Mouse (Mus musculus) MEL (cell line): ENCODE measurements around the gene Glod4. TPM values are rescaled to one million over a fixed set of nuclear protein-coding genes. Genes with fewer than 3 reads are reported as not detected.

Source experiments
- DNase-seq: peaks from one replicate; pipeline ENCODE4 v3.0.0; 2011; ENCODE audit warnings: low read depth, low spot score
- H3K27ac ChIP-seq: 2 replicates; pipeline ENCODE4 v1.5.1; 2012; ENCODE audit warnings: low read depth, mild to moderate bottlenecking, control low read depth, low read length, moderate library complexity; ENCODE audit not compliant: control insufficient read depth
- H3K27me3 ChIP-seq, 2 experiments: fragments of 150-350 bp in 1 of 2; sonication (generic) in 1 of 2; 2 replicates each; pipeline ENCODE4 v1.6.1; 2012; ENCODE audit warnings: low read length in 2 of 2, mild to moderate bottlenecking in 2 of 2, improper control_type of control experiment in 1 of 2, moderate library complexity in 1 of 2; ENCODE audit not compliant: insufficient read depth in 2 of 2, control insufficient read depth in 1 of 2
- H3K36me3 ChIP-seq, 2 experiments: 2 replicates each; pipeline ENCODE4 v1.6.1; 2012 to 2014; ENCODE audit warnings: low read length in 2 of 2, improper control_type of control experiment in 1 of 2, inconsistent platforms in 1 of 2, mild to moderate bottlenecking in 1 of 2; ENCODE audit not compliant: insufficient read depth in 2 of 2, control insufficient read depth in 1 of 2
- H3K4me1 ChIP-seq, 2 experiments: fragments of 150-350 bp in 1 of 2; sonication (generic) in 1 of 2; 2 replicates each; pipeline ENCODE4 v1.6.1; 2012; ENCODE audit warnings: low read length in 2 of 2, improper control_type of control experiment in 1 of 2, mild to moderate bottlenecking in 1 of 2; ENCODE audit not compliant: insufficient read depth in 2 of 2, control insufficient read depth in 1 of 2
- H3K4me3 ChIP-seq, 2 experiments: fragments of 150-350 bp in 1 of 2; sonication (generic) in 1 of 2; 2 replicates each; pipeline ENCODE4 v1.5.1; 2012; ENCODE audit warnings: low read depth in 2 of 2, low read length in 2 of 2, mild to moderate bottlenecking in 2 of 2, moderate library complexity in 2 of 2, control low read depth in 1 of 2, improper control_type of control experiment in 1 of 2; ENCODE audit not compliant: control insufficient read depth in 1 of 2, insufficient read depth in 1 of 2
- H3K79me2 ChIP-seq: 2 replicates; pipeline ENCODE4 v1.6.1; 2012; ENCODE audit warnings: mild to moderate bottlenecking, low read length, moderate library complexity; ENCODE audit not compliant: control insufficient read depth, poor library complexity, insufficient read depth
- H3K9ac ChIP-seq: 2 replicates; pipeline ENCODE4 v1.6.1; 2012; ENCODE audit warnings: low read depth, mild to moderate bottlenecking, control low read depth, low read length, moderate library complexity; ENCODE audit not compliant: control insufficient read depth, poor library complexity, severe bottlenecking
- H3K9me3 ChIP-seq: fragments of 150-350 bp; sonication (generic); replicated peaks from 2 replicates; pipeline ENCODE4 v1.6.1; 2012; ENCODE audit warnings: mild to moderate bottlenecking, low read length, improper control_type of control experiment, moderate library complexity; ENCODE audit not compliant: insufficient read depth
- E2F4 ChIP-seq: IDR thresholded peaks from 2 replicates; pipeline ENCODE4 v1.6.1; 2011; ENCODE audit warnings: low read depth, low read length, improper control_type of control experiment, borderline replicate concordance
- ELF1 ChIP-seq: IDR thresholded peaks from 2 replicates; pipeline ENCODE4 v1.6.1; 2014; ENCODE audit warnings: low read depth, mild to moderate bottlenecking, inconsistent platforms, low read length, improper control_type of control experiment, moderate library complexity
- EP300 ChIP-seq, 2 experiments: IDR thresholded peaks; 2 replicates each; pipeline ENCODE4 v1.6.1; 2011; ENCODE audit warnings: improper control_type of control experiment in 2 of 2, low read length in 2 of 2, low read depth in 1 of 2, mild to moderate bottlenecking in 1 of 2
- ETS1 ChIP-seq: IDR thresholded peaks from 2 replicates; pipeline ENCODE4 v1.6.1; 2012; ENCODE audit warnings: low read depth, mild to moderate bottlenecking, inconsistent platforms, low read length, improper control_type of control experiment, moderate library complexity
- GATA1 ChIP-seq: IDR thresholded peaks from 2 replicates; pipeline ENCODE4 v1.6.1; 2011; ENCODE audit warnings: low read depth, low read length, improper control_type of control experiment
- JUND ChIP-seq: IDR thresholded peaks from 2 replicates; pipeline ENCODE4 v1.6.1; 2011; ENCODE audit warnings: low read depth, mild to moderate bottlenecking, improper control_type of control experiment, low read length
- MAX ChIP-seq: IDR thresholded peaks from 2 replicates; pipeline ENCODE4 v1.6.1; 2011; ENCODE audit warnings: low read length, improper control_type of control experiment
- MAZ ChIP-seq: IDR thresholded peaks from 2 replicates; pipeline ENCODE4 v1.6.1; 2012; ENCODE audit warnings: low read depth, mild to moderate bottlenecking, inconsistent platforms, low read length, improper control_type of control experiment
- MXI1 ChIP-seq: IDR thresholded peaks from 2 replicates; pipeline ENCODE4 v1.6.1; 2011; ENCODE audit warnings: mild to moderate bottlenecking, low read depth, low read length, improper control_type of control experiment
- MYB ChIP-seq: IDR thresholded peaks from 2 replicates; pipeline ENCODE4 v1.6.1; 2011; ENCODE audit warnings: mild to moderate bottlenecking, low read depth, low read length, improper control_type of control experiment
- MYC ChIP-seq: IDR thresholded peaks from 2 replicates; pipeline ENCODE4 v1.6.1; 2011; ENCODE audit warnings: low read depth, mild to moderate bottlenecking, low read length, improper control_type of control experiment, moderate library complexity
- NELFE ChIP-seq: IDR thresholded peaks from 2 replicates; pipeline ENCODE4 v1.6.1; 2011; ENCODE audit warnings: low read depth, low read length, improper control_type of control experiment
- POLR2A ChIP-seq, 2 experiments: IDR thresholded peaks; 2 replicates each; pipeline ENCODE4 v1.6.1; 2011 to 2012; ENCODE audit warnings: low read length in 2 of 2, mild to moderate bottlenecking in 2 of 2, control low read depth in 1 of 2, improper control_type of control experiment in 1 of 2, low read depth in 1 of 2, moderate library complexity in 1 of 2; ENCODE audit not compliant: control insufficient read depth in 1 of 2, insufficient read depth in 1 of 2, poor library complexity in 1 of 2
- RAD21 ChIP-seq: IDR thresholded peaks from 2 replicates; pipeline ENCODE4 v1.6.1; 2011; ENCODE audit warnings: mild to moderate bottlenecking, low read depth, low read length, improper control_type of control experiment
- RCOR1 ChIP-seq: IDR thresholded peaks from 2 replicates; pipeline ENCODE4 v1.6.1; 2012; ENCODE audit warnings: low read depth, mild to moderate bottlenecking, inconsistent platforms, low read length, improper control_type of control experiment
- SIN3A ChIP-seq: IDR thresholded peaks from 2 replicates; pipeline ENCODE4 v1.6.1; 2012; ENCODE audit warnings: low read length, improper control_type of control experiment, inconsistent platforms
- SMC3 ChIP-seq: IDR thresholded peaks from 2 replicates; pipeline ENCODE4 v1.6.1; 2011; ENCODE audit warnings: low read depth, low read length, improper control_type of control experiment
- TAL1 ChIP-seq: IDR thresholded peaks from 2 replicates; pipeline ENCODE4 v1.6.1; 2012; ENCODE audit warnings: mild to moderate bottlenecking, inconsistent platforms, low read length, moderate library complexity, mixed read lengths
- TBP ChIP-seq: IDR thresholded peaks from 2 replicates; pipeline ENCODE4 v1.8.0; 2011; ENCODE audit warnings: low read depth, low read length, improper control_type of control experiment
- TCF12 ChIP-seq: IDR thresholded peaks from 2 replicates; pipeline ENCODE4 v1.6.1; 2014; ENCODE audit warnings: low read depth, mild to moderate bottlenecking, inconsistent platforms, low read length, improper control_type of control experiment, moderate library complexity
- USF1 ChIP-seq: IDR thresholded peaks from 2 replicates; pipeline ENCODE4 v1.6.1; 2014; ENCODE audit warnings: low read depth, mild to moderate bottlenecking, inconsistent platforms, low read length, improper control_type of control experiment, moderate library complexity
- ZKSCAN1 ChIP-seq: IDR thresholded peaks from 2 replicates; pipeline ENCODE4 v1.6.1; 2012; ENCODE audit warnings: low read depth, mild to moderate bottlenecking, inconsistent platforms, low read length, improper control_type of control experiment, moderate library complexity
- ZNF384 ChIP-seq: IDR thresholded peaks from 2 replicates; pipeline ENCODE4 v1.6.1; 2012; ENCODE audit warnings: low read depth, mild to moderate bottlenecking, inconsistent platforms, low read length, improper control_type of control experiment
- polyA plus RNA-seq, 2 experiments: library from polyadenylated mRNA; stranded (reverse) in 1 of 2; unstranded in 1 of 2; fragments of >175 nt in 1 of 2; fragments of >200 nt in 1 of 2; gene quantifications; 2 replicates each; pipeline versions ENCODE4 v1.2.1 to v1.2.4; 2012; ENCODE audit warnings: low replicate concordance in 2 of 2, low read depth in 1 of 2; ENCODE audit not compliant: insufficient read length in 2 of 2, insufficient read depth in 1 of 2, missing spikeins in 1 of 2
- total RNA-seq: library from RNA; depleted of rRNA; stranded (reverse); fragments of 300-350 nt; gene quantifications from 2 replicates; pipeline ENCODE4 v1.2.3, GENCODE M21; 2012

Glod4 gene
- total and polyA plus RNA-seq, 3 experiments = 63.9 to 139 TPM; not detected in 1

- H3K27me3 ChIP-seq = no peaks in the 10 kb centered on the region
- peak overlapping the region; percentile 32 for H3K27ac ChIP-seq
- H3K9ac ChIP-seq = no peak overlapping the region
- DNase-seq = peak; percentile 66
- peaks cover 15 to 18% of the 10 kb centered on the region in 2 experiments for H3K4me1 ChIP-seq
- H3K4me3 ChIP-seq = no peak overlapping the region
- H3K36me3 ChIP-seq = peaks cover 0 to 16% of the 10 kb centered on the region in 2 experiments; a peak in 2 of 4 replicates
- TF ChIP-seq ETS1 = peak; percentile 78
- TF ChIP-seq ZNF384 = no peak
- TF ChIP-seq RCOR1 = peak; percentile 74
- peak; percentile 90 for TF ChIP-seq SIN3A
- peak; percentile 66 for TF ChIP-seq MAZ
- TF ChIP-seq NELFE = no peak
- peak; percentile 92 to 93 for TF ChIP-seq EP300 (IDR thresholded peaks at IDR 0.05; ENCODE audit: low read depth in 1 of 2, low read length in 2 of 2)
- TF ChIP-seq GATA1 = peak; percentile 93
- peak; percentile 67 for TF ChIP-seq ELF1
- no peak; the same call in 1 of the 2 replicates for TF ChIP-seq SMC3
- TF ChIP-seq POLR2A (IDR thresholded peaks at IDR 0.05; ENCODE audit: control insufficient read depth in 1 of 2, insufficient read depth in 1 of 2, low read depth in 1 of 2, low read length in 2 of 2, poor library complexity in 1 of 2) = no peak
- TF ChIP-seq MYC = peak; percentile 73
- TF ChIP-seq USF1 = peak; percentile 68
- TF ChIP-seq TCF12 = peak; percentile 89
- TF ChIP-seq MYB = peak; percentile 88
- no peak for TF ChIP-seq E2F4
- peak; percentile 71 for TF ChIP-seq MXI1
- TF ChIP-seq ZKSCAN1 = 0 out of 2 replicates have a peak, but pooled peaks have one; percentile 23
- peak; percentile 74 for TF ChIP-seq MAX
- TF ChIP-seq TAL1 = 0 out of 2 replicates have a peak, but pooled peaks have one; percentile 5
- TF ChIP-seq, all 39 proteins: peak for 15
- H3K9me3 ChIP-seq = no peaks in the 10 kb centered on the region
- no peaks in the 10 kb centered on the region for H3K79me2 ChIP-seq
Measured at GRCm38 (mm10) chr11:76084943-76085342, 158.6 kb downstream of the Glod4 start.

GRCm38 (mm10) chr11:76083941-76084367 is 159.6 kb downstream of the Glod4 start:
- peaks cover 15 to 18% of the 10 kb centered on the region in 2 experiments for H3K4me1 ChIP-seq

More at GRCm38 (mm10) chr11:76083941-76084367, 159.6 kb downstream of the Glod4 start:
- TF ChIP-seq TBP = no peak
- no peak for TF ChIP-seq RAD21
- no peak for TF ChIP-seq MAZ
- no peak for TF ChIP-seq JUND
- no peak for TF ChIP-seq POLR2A (IDR thresholded peaks at IDR 0.05; ENCODE audit: control insufficient read depth in 1 of 2, insufficient read depth in 1 of 2, low read depth in 1 of 2, low read length in 2 of 2, poor library complexity in 1 of 2)
- no peak for TF ChIP-seq TCF12
- no peak for TF ChIP-seq MYB
- Histone ChIP-seq H3K9ac (no peak overlapping the region), H3K79me2 (no peaks in the 10 kb centered on the region), H3K27ac (no peak overlapping the region), H3K4me3 (no peak overlapping the region), H3K36me3 (peaks cover 0 to 16% of the 10 kb centered on the region in 2 experiments; a peak in 2 of 4 replicates), H3K27me3 (no peaks in the 10 kb centered on the region), H3K9me3 (no peaks in the 10 kb centered on the region)
- DNase-seq = no peak
